Mouse (Mus musculus) Muller cell, postnatal 12 days (primary cell): Measurements from ENCODE around the gene Slc25a25.
A peak's percentile ranks its signal among the peaks of the same experiment; 100 is the strongest.

ENCODE experiments used
- DNase-seq: peaks from one replicate; pipeline ENCODE4 v3.0.0-alpha.2; 2015; ENCODE audit errors: inconsistent ontology term

Slc25a25 gene

DNA sequence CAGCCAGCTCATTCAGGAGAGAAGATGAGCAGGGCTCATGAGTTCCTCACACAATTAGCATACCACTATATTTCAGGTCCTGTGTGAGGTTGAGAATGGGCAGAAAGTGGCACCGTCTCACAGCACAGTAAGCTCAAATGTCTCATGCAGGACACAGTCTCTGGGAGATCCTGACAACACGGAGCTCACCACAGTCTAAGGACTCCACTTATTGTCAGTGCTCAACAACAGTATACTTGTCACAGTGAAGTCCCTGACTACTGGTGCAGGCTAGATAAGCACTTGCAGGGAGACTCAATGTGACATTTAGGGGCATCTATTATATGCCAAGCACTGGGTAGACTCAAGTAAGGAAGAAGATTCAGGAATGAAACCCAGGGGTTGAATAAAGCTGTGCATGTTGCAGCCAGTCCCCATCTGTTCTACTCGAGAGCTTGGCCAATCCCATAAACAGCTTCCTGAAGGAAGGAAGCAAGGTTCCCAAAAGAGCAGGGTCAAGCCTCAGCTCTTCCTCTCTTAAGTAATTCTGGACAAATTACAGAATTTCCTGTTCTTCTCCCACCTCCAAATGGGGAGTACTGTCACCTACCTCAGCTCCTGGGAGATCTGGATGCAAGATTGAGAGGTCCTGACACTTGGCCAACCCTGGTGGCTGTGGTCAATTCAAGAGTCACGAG, 21.9 kb downstream of the Slc25a25 start:
- no peak for DNase-seq

DNA sequence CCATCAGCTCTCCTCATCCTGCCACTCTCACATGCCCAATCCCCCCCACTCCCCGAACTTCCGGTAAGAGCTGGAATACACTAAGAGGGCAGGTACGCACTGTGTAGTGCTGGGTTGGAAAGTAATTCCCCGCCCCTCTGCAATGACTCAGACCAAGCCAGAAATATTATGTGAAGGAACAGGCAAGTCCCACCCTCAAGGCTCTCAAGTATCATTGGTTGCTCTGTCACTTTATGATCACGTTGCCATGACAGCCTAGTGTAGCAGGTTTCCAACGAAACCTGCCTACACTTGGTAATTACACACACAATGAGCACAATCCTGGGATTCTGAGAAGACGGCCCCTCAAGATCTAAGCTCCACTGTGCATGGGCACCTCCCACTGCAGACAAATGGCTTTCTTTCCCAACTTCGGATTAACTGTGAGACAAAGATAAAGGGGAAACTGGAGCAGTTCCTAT, 23.0 kb downstream of the Slc25a25 start:
- no peak for DNase-seq

DNA sequence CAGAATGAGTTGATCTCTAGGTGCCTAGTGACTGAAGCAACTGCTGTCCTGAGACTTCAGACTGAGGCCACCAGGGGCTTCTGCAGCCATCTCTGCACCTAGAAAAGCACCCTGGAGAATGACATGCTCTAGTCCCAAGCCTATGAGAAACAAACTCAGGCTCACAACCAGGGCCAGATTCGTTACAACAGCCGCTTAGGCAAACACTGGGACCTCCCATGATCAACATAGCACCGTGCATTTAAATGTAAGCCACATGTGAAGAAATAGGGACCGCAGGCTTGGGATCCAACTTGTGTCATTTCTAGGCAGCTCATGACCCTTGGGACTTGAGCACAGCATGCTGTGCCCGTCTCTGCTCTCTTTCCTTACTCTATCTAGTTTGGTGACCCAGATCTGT, 23.5 kb downstream of the Slc25a25 start:
- DNase-seq, result no peak

DNA sequence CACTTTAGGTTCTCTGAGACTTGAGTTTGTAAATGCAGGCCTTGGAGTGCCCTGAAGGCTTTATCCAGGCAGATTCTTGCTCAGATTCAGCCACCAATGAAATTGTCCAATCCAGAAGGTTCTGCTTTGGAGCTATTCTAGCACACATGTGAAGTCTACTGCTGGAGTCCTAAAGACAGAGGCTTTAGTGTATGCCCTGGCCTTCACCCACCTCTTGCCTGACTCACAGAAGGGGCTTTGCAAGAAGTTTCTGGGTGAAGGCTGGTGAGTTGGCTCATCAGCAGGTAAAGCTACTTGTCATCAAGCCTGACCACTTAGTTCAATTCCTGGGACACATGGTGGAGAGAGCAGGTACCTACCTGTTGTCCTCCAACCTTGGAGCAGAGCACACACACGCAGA, 25.1 kb downstream of the Slc25a25 start:
- DNase-seq, result no peak

DNA sequence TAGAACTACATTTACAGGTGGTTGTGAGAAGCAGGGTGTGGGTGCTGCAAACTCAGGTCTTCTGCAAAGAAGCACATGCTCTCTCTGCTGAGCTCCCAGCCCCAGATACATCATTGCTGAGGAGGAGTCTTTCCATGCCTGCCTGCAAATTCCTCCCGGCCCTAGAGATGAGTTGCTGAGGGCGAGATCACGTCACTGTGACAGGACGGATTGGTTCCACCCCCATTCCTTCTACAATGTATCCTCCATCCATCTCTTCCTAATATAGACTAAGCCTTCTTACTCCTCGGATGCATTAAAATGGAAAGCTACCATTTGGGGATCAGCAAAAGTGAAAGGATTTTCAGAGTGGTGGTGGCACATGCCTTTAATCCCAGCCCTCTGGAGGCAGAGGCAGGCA, 25.7 kb downstream of the Slc25a25 start:
- no peak for DNase-seq

DNA sequence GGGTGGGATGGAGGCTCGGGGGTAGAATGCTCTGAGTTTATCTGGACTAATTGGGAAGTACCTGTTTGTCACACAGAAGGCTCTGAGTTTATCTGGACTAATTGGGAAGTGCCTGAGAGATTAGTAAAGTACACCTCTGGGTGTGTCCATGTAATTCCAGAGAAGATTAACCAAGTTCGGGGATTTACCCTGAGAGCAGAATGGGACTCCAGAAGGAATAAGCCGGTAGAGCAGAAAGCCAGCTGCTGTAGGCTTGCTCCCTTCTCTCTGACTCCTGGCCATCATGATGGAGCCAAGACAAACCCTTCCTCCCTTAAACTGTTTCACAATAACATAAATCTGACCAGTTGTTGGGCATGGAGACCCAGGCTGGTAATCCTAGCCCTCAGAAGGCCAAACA, 26.4 kb downstream of the Slc25a25 start:
- DNase-seq, result no peak

DNA sequence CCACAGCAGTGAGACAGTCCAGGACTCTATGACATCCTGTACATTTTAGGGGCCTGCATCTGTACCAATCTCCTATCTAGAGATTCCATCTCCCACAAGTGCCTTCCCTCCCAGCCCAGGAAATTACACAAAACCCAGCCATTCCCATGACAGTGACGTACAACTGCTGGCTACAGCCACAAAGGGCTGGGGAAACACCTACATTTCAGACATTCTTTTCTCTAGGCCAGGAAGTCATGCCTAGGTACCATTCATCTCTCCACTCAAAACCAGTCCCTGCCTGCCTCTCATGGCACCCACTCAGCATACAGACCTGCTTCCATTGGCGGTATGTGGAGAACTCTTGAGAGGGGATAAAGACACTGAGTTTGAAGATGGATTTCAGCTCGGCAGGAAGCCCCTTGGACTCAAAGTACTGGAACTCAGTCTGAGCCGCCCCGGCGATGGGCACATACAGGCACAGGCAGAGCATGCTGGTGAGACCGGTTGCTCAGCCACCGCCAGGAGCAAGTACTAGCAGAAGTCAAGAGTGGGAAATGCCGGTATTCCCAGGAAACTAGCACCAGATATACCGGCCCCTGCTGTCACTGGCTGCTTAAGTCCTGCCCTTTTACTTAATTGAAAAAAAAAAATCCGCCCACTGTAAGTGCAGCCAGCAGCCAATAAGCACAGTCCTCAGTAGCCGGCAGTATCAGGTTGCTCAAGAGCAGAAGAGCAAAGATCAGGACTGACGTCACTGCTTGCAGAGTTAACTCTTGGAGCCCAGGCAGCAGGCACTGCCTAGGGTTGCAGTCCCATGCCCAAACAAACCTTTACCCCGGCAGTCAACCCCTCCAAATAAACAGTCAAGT, 27.5 kb downstream of the Slc25a25 start:
- DNase-seq, result peak; percentile 87

DNA sequence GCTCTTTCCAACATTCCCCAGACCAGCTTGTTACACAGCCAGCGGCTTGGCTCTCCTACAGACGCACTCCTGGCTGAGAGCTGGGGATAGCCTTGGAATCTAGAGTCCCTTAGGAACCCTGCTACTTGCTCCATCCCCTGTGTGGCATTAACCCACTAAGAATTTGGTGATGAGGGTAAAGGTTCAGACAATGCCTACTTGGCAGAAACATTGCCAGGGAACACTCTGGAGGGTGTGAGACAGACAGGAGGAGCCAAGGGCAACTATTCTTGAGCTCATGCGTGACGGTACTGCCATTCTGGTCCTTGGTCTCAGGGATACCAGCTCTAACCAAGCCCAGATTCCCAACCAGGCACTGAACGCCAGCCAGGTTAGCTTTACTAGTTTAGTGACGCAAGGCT, 29.4 kb downstream of the Slc25a25 start:
- no peak for DNase-seq

DNA sequence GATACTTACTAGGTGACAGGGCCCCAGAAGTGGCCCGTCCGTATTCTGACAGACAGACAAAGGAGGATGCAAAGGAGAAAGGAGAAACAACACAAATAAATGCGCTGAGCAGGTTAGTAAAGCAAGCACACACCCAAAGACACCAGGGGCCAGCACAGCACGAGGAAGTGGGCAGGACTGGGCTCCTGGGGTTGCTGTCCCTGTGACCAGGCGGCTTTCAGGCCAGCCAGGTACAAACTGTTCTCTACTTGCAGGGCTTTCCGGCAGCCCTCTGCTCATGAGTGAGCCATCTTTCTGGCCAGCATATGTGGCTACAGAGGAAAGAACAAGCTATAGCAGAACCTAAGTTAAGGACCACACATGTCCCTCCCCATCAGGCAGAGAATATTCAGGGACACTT, 30.6 kb downstream of the Slc25a25 start:
- no peak for DNase-seq

DNA sequence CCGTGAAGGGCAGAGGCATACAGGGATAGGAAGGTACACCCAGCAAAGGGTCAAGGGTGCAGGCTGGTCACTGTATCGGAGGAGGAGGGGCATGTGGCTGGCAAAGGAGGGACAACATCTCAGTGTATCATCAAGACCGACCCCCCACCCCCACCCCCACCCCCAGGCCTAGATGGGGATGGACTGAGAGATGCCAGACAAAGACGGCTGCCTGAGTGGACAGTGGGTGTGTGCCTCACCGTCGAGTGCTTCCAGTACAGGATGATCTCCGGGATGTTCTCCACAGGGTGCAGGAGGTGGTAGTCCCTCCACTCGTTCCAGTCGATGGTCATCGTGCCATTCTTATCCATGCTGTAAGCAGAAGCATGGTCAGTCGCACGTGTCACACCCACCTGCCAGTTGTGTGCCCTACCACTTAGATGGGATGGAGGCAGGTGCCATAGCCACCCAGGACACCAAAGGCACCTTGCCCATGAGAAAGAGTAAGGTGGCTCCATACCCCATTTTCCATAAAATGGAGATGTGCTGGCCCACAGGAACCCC, 31.1 kb downstream of the Slc25a25 start:
- DNase-seq, result no peak

DNA sequence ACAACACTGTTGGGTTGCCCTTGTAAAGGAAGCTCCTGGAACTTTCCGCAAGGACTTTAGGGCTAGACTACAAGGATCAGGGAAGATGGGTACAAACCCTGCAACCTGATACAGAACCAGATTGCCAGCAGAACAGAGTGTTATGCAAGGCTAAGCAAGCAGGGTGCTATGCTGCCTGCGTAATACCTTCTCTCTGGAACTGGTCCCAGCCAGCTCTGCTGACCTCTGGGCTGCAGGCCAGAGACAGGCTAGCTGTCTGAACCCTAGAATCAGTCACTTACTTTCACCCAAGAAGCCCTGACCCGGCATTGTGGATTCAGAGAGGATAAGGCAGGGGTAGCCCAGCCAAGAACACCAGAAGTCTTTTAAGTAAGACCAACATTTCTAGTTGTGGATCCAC, 31.9 kb downstream of the Slc25a25 start:
- DNase-seq, result peak; percentile 42

DNA sequence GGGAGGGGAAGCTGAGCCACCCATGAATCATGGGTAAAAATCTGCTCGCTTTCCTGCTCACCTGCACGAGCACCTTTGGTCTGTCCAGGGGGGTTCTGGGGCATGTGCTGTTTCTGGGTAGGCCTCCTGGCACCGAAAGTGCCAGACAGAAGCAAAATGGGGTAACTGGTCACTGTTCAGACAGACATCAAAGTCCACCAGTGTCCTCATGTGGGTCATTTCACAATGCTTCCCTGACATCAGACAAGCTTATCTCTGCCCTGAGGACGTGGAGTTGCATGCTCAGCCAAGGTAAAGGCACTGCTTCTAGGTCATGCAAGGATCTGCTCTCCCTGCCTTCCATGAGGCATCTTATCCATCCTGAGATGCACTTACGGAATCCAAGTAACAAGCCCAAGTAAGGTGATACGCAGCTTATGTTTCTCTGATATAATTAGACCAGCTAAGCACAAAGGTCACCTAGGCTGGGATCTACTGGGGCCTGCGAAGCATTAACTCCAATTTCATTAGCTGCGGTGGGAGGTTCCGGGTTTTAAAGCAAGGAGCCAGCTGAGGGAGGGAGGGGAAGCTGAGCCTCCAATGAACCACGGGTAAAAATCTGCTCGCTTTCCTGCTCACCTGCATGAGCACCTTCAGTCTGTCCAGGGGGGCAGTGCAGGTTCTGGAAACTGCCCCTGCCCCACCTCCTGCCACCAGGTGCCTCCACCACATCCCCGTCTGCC, 32.7 kb downstream of the Slc25a25 start:
- DNase-seq, result no peak

DNA sequence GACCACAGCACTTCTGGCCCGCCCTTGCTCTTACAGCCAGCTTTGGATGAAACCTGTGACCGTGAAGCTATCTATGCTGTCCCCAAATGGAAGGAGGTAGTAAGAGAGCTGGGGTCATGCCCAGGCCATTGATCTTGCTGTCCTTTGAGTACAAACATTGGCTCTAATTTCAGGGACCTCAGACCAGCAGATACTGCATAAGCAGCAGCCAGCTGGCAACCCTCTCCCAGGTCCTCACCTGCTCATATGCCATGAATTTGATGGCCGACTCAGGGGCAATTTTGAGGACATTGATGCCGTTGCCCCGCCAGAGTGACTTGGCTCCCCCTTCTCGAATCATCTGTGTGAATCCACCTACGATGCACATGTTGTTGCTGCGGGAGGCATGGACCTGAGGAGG, 33.8 kb downstream of the Slc25a25 start:
- no peak for DNase-seq

DNA sequence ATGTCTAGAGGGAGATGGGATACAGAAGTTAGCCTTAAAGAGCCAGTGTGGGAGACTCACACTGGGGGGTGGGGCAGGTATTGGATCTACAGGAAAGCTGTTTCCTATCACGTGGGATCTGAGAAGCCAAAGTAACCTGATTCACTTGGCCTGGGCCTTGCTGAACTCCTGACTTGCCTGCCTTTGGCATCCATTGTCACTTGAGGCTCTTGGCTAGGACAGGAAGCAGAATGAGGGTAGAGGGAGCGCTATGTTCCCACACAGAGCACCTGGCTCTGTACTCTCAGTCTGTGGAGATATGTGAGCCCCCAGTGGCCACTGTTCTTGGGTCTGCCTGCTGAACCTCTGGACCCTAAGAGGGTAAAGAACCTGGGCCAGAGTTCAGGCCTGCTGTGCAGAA, 34.7 kb downstream of the Slc25a25 start:
- no peak for DNase-seq

DNA sequence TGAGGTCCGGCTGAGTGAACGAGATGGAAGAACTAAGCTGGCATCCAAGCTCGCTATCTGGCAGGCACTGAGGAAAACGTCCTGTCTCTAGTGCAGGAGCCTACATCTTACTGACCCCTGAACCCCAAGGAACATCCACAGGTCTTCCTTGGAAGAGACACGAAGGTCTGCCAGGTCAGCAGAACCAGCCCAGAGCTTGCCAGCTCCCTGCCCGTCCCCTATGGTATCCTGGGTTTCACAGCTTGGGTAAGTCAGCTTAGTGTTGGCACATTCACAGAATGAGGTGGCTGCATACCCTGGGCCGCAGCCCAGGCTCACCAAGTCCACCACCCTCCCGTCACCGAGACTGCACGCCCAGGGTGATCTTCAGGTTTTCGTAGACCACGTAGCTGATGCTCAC, 35.4 kb downstream of the Slc25a25 start:
- DNase-seq, result no peak

DNA sequence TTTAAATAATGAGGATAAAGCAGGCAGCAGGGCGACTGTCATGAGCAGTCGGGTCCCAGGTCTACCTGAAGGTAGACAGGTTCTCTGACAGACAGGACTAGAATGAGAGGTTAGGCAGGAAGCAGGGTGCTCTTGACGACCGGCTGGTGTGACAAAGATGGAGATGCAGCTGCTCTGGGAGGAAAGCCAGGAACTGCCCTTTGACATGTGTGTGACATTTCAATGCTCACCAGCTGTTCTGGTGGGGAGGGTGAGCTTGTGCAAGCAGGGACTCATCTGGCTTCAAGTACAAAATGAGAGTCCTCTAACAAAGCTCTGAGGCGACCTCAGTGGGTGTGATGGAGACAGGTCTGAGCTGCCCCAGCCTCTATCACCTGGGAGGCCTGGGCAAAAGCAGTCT, 37.3 kb downstream of the Slc25a25 start:
- no peak for DNase-seq

DNA sequence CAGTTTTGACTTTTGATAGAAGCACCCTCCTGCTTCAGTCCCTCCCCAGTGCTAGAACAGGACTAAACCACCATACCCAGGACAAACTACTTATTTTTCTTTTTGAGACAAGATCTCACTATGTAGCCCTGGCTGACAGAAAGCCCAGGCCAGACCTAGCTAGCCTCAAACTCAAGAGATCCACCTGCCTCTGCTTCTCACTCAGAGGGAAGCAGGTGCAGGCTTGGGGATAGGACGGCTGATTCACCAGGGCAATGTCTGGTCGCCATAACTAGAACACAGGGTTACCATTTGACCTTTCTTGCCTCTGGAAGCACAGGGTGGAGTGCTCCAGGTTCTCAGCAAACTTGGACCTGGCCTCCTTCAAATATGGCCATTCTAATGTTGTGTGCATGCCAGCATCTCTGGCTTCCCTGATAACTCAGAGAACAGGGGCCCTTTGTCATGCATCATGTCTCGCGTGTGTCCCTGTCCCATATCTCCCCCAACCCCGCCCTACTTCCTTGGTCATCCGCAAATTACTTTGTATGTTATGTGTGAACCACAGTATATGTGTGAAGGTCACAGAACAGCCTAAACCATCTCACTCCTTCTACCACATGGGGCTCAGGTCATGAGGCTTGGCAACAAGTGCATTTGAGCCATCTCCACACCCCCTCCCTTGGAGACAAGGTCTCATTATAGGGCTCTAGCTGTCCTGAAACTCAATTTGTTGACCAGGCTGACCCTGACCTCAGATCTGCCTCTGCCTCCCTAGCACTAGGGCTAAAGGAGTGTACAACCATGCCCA, 38.3 kb downstream of the Slc25a25 start:
- DNase-seq, result no peak

DNA sequence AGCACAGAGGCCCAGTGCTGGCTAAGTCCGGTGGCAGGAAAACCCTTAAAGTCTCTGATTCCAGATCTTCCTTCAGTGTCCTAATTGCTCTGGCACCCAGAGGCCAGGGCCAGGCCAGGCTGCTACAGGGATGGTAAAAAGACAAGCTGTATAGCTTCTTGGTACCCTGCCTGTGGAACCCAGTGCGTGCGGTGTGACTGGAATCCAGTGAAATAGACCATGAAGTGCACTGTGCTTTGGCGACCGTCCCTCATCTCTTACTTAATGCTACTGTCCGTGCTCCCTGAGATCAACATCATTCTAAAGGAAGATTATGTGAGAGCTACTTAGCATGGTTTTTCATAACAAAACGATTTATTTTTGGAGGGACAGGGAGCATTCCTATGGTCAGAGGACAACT, 39.8 kb downstream of the Slc25a25 start:
- peak; percentile 58 for DNase-seq

DNA sequence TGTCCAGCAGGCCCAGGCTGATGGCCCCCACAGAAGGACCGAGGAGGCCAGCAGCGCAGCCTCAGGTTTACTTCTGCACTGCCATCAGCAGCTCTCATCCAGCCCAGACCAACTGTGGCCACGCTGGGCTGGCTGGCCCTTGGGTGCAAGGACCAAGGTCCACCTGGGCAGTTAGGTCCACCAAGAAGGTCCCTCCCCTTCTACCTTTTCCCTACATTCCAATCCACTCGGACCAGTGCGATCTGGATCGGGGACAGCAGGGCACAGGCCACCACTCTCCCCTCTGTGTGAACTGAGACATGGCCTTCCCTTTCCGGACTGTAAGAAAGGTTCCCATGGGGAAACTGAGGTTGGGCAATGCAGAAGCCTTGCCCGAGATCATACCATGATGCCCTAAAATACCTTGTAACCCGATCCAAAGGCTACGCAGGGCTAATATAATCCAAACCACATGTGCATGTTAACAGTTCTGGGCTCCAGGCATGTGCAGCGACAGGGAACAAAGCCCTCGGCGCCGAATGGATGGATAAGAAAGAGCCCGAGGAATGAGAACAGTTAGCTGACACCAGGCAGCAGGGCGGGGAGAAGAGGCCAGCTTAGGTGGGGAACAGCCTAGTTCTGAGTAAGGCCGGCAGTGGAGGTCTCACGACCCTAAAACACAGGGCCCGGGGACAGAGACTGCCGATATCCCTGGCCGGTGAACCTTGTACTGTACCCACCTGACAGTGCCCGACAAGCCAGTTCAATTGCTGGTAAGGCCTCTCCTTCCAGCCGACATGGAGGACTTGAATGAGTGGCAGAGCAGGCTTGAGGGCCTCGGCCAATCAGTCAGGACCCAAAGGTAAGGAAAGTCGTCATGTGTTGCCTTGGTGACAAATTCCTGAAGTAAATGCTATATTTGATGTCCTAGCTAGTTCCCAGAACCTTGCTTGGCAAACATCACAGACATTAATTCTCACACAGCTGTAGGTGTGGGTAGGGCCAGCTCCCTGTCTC, 42.5 kb downstream of the Slc25a25 start:
- DNase-seq, result no peak

DNA sequence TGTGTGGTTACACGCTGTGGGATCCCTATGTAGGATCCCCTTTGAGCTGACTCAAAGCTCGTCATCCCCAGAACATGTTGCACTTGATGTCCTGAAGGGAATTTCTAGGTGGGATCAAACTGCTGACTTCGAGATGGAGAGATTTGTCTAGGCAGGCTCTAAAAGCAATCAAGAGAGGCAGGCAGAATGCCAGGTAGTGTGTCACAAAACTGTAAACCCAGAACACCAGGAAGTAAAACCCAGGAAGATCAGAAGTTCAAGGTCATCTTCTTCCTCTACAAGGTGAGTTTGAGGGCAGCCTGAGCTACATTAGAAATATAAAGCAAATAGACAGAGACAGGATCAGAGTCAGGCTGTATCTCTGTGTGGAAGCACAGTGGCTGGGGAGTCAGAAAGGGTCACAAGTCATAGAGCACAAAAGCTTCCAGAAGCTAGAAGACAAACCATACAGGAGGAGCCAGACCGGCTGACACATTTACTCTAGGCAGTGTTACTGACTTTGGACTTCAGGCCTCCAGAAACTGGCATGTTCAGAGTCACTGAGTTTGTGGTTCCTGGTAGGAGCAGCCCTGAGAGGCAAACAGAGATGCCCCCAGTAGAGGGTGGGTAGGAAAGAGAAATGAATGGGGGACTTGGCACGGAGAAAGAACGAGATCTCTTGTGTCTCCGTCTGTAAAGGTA, 44.0 kb downstream of the Slc25a25 start:
- DNase-seq, result no peak
